Mouse (Mus musculus) adrenal gland, postnatal 4 days (tissue): ENCODE results near the gene Babam1. TPM values are rescaled to one million over a fixed set of nuclear protein-coding genes. Genes with fewer than 3 reads are reported as not detected.
A peak's percentile ranks its signal among the peaks of the same experiment; 100 is the strongest.

Source experiments
- DNase-seq, 2 experiments: peaks; one replicate each; pipeline ENCODE4 v3.0.0; 2021 to 2022; ENCODE audit warnings: low spot score in 2 of 2, mixed read lengths in 2 of 2
- long read RNA-seq, 2 experiments: library from polyadenylated mRNA; stranded (forward); transcript quantifications; one replicate each; pipeline ENCODE4 v2.0.0; 2021
- total RNA-seq, 2 experiments: library from RNA; stranded (reverse); gene quantifications; 2 replicates each; pipeline ENCODE4 v1.2.3; 2021

Gene Babam1
- total RNA-seq, result 100 to 1,000 TPM; 108 to 109 TPM
- long read RNA-seq, experiment 1, transcript Babam1-201 (9 exons, 1,433 nt), result major isoform, 45 of 66 reads
- long read RNA-seq, experiment 1, partial matches to known transcripts, result 10 of 66 reads
- long read RNA-seq, experiment 1, other reads (novel, unspliced or antisense), result 11 of 66 reads
- long read RNA-seq, experiment 2, transcript Babam1-201 (9 exons, 1,433 nt), result major isoform, 75 of 106 reads
- long read RNA-seq, experiment 2, partial matches to known transcripts, result 9 of 106 reads
- long read RNA-seq, experiment 2, other reads (novel, unspliced or antisense), result 22 of 106 reads

DNA sequence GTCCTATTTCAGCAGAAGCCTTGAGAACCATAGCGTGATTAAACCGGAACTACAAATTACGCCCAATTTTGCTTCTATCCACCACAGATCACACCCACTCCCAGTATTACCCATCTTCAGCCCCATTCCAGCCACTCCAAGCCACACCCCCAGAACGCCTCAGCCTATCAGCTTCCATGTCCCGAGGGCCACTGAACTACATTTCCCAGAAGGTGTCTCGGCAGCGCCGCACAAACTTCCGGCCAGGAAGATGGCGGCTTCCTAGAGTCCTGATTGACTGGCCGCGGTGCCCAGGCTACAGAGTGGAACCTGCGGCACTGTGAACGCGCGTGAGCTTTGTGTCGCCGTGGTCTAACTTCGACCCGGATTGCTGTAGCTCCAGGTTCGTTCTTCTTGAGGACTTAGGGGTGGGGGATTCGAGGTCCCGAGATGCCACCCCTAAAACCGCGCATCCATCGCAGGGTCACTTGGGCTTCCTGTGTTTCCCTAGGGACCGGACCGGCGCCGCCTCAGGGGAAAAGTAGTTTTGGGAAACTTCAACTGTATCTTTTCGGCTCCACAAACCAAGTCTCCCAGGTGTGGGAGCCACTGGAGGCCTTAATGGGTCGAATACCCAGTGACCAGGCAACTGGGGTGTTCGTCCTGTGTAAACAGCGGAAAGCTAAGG, at the start of gene Babam1:
Gene Babam1, plus strand, starts transcription at position 223 of the 667 bp plus-strand sequence.
- DNase-seq, result peak in 1 of 2 experiments; percentile 84

- DNase-seq, result no peak
Measured at GRCm38 (mm10) chr8:71351117-71351516, 45.5 kb upstream of the Babam1 start.

GRCm38 (mm10) chr8:71351520-71351919, 45.1 kb upstream of the Babam1 start:
- DNase-seq, result no peak

DNA sequence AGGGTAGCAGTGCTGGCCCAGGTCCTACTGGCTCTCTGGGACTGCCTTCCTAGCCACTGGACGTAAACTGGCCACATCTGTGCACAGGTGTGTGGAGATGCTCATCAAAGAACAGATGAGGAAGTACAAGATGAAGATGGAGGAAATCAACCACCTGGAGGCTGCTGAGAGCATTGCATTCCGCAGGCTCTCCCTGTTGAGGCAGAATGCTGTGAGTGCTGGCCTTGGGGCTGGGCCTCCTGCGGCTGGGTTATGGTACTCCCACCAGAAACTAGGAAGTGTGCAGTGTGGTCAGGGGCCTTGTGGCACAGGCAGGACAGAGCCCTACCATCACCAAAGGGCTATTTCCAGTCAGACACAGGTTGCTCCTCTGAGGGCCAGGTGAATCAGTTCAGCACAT, 38.6 kb upstream of the Babam1 start:
- DNase-seq, result no peak

- DNase-seq, result peak; percentile 64 to 80
Measured at GRCm38 (mm10) chr8:71366771-71367528, 29.7 kb upstream of the Babam1 start, which contains the start of gene Use1. Gene Use1, plus strand, starts transcription at chr8:71366848.

DNA sequence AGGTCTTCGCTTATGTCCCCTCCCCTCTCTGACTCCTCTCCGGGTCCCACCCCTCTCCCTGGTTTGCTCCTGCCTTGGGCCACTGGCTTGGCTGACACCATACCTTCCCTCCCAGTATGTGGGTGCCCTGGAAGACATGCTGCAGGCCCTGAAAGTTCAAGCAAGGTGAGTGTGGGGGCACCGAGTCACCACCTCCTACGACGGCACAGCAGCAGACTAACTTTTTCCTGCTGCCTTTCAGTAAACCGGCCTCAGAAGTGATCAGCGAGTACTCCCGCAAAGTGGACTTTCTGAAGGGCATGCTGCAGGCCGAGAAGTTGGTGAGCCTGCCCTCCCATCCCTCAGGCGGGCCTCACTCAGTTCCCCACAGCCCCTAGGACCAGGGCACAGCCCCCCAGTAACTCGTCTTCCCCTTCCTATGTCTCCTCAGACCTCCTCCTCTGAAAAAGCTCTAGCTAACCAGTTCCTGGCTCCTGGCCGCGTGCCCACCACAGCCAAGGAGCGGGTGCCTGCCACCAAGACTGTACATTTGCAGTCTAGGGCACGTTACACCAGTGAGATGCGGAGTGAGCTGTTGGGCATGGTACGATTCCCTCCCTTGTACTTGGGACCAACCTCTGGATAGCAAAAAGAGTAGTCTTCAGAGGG, 29.0 kb upstream of the Babam1 start:
- no peak for DNase-seq

DNA sequence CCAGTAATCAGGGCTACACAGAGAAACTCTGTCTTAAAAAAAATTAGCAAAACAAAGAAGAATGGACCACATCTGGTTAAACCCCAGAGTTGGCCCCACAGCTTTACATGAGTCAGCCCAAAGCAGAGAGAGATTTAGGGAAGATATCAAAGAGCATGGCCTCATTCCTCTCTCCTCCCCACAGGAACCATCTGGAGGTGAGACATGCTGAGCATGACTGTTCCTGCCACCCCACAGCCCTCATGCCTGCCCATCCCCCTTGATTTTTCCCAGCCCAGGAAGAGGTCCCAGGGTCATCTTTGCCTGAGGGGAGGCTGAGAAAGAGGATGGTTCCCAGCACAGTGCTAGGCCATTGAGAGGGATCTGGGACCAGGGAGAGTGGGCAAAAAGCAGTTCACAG, 28.3 kb upstream of the Babam1 start:
- DNase-seq, result no peak

DNA sequence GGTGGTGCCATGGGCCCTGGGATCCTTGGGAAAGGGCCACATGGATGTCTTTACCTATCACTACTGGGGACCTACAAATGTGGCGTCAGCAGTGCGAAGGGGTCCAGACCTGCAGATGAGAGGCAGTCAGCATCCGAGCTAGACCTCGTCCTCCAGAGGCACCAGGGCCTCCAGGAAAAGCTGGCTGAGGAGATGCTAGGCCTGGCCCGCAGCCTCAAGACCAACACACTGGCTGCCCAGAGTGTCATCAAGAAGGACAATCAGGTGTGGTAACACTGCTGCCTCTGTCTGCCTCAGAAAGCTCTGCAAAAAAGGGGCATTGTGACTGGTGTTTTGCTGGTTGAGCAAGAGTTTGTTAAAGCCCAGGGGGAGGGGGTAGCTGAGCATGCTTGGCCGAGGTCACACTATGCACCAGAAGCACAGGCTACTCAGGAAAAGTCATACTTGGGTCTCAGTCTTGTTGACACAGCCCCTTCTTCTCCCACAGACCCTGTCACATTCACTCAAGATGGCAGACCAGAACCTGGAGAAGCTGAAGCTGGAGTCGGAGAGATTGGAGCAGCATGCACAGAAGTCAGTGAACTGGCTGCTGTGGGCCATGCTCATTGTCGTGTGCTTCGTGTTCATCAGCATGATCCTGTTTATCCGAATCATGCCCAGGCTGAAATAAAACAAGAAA, 27.5 kb upstream of the Babam1 start:
- DNase-seq, result no peak

- DNase-seq, result no peak
Measured at GRCm38 (mm10) chr8:71370711-71371235, 25.9 kb upstream of the Babam1 start.

DNA sequence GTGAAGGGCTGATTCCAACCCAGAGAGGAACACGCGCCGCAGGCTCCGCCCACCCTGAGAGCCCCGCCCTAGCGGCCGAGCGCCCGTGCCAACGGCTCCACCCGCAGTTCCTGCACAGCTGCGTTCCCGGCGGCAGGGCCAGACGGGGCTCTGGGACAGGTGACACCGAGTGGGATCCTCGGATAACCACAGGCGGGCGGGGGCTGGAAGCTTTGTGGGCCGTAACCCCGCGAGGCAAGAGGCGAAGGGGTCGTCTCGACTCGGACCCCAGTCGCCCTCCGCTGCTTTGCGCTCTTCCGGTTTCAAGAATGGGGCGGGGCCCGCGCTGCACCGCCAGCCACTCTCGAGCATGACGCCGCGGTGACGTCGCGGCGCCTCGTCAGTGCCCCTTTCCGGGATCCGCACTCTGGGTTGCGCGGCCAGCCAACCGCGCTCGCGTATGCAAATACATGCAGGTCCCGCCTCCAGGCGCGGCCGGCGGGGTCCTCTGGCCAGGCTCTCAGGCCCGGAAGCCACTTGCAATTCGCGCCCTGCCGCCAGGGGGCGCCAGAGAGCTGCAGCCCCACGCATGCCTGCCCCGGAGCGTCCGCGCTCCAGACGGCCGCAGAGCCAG, 25.3 kb upstream of the Babam1 start, which contains the start of gene Ocel1:
Gene Ocel1, plus strand, starts transcription at position 63 of the 613 bp plus-strand sequence.
- DNase-seq, result peak; percentile 95 to 97

- DNase-seq, result no peak
Measured at GRCm38 (mm10) chr8:71372427-71372826, 24.2 kb upstream of the Babam1 start.

DNA sequence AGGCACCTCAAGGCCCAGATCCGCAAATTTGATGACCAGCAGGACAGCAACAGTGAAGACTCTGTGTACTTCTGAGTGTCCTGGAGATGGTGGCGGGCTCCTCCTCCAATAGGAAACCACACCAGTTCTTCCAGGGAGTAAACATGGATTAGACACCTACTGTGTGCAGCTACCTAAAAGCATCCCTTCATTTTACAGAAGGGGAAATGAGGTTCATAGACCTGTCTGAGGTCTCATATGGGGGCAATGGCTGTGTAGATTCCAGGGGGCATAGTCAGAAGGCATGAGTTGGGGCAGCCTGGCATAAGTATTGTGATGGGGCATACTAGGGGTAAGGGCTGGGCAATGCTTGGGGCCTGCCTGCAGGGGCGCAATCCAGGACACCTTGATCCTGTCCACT, 23.7 kb upstream of the Babam1 start:
- no peak for DNase-seq

- DNase-seq, result no peak
Measured at GRCm38 (mm10) chr8:71374616-71375206, 21.9 kb upstream of the Babam1 start.

- DNase-seq, result no peak
Measured at GRCm38 (mm10) chr8:71375581-71376422, 20.9 kb upstream of the Babam1 start.

DNA sequence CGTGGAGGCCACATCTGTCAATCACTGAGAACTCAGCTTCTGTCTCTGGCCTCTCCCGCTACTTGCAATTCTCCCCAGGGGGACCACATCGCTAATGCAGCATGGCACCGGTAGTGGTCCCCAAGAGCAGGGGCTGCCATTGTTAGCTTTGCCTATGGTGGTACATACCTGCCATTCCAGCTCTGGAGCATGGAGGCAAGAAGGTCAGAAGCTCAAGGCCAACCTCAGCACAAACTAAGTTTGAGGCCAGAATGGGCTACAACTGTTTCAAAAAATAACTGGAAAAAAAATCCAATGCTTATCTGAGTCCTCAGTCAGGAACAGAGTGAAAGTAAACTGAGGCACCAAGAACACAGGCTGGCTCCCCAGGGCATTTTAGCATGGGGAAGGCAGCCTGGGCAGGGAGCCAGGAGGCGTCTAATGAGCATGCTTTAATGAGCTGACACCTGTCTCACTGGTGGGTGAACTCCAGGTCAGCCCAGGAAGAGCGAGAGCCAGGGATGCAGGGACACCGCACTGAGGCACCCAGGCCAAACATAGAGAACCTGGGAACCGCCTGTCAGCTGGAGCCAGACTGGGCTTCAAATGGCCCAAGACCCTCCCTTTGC, 20.1 kb upstream of the Babam1 start:
- DNase-seq, result no peak

DNA sequence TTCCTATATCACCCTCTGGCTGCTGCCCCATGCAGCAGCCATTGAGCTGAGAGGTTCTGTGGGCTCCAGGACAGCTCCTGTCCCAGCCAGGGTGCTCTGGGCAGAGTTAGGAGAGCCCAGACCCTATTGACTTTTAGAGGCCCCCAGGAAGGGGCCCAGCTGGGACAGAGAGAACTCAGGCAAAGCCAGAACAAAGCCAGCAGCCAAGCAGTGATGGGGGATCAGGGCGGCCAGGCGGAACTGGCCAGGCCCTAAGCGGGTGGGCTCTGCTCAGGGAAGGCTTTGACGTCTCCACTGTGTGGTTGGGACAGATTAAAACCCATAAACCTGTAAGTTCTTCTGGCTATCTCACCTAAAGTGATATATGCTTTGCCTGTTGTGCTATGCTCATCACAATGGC, 17.7 kb upstream of the Babam1 start:
- no peak for DNase-seq

DNA sequence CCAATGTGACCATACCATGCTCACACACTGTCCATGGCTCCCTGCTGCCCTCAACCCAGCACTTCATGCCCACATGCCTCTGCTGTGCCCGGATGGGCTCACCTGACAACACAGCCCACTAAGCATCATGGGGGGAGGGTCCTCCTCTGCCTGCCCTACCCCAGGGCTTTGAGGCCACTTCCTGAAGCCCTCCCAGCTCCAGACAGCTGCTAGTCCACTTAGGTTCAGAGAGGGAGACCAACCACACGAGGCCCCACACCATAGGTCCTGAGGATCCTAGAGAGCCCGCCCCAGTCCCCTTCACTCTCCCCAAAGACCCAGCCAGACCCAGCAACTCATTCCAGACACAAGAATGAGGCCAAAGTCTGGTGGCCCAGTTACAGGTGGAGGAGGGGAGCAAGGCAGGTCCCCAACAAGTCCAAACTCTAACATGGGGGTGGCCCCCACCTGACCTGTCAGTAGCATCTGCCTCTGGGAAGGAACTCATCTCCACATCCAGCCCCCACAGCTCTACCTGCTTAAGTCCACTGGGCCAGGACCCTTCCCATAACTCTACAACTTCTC, 17.1 kb upstream of the Babam1 start:
- no peak for DNase-seq
